Mouse (Mus musculus) lung, postnatal 4 days (tissue): Measurements from ENCODE around the gene Dnah1.

Experiments
- DNase-seq, 2 experiments: peaks; one replicate each; pipeline ENCODE4 v3.0.0; 2021

The Dnah1 gene

DNA sequence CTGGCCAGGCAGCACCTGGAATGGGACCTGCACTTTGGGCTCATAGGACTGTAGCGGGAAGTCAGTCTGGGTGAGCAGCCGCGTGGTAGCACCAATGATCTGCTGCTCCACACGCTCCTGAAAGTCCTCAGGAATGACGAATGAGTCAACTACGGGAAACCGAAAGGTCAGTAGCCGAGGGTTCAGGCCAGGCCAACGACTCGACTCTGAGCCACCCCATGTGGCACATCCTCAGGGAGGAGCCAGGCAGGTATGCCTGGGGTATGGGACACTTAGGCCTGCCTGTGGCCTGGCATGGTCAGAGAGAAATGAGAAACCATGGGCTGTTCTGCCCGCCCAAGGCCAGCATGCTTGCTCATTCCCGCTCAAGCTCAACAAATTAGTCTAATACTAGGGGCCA lies 7.1 kb downstream of the Dnah1 start:
- no peak for DNase-seq

- no peak for DNase-seq
Measured at GRCm38 (mm10) chr14:31313192-31313591, 10.5 kb downstream of the Dnah1 start.

GRCm38 (mm10) chr14:31285728-31286127 lies 38.0 kb downstream of the Dnah1 start:
- DNase-seq, result no peak

- peak; percentile 65 to 82 for DNase-seq
Measured at GRCm38 (mm10) chr14:31272164-31272563, 51.5 kb downstream of the Dnah1 start.

- DNase-seq, result no peak
Measured at GRCm38 (mm10) chr14:31271121-31271520, 52.6 kb downstream of the Dnah1 start.

DNA sequence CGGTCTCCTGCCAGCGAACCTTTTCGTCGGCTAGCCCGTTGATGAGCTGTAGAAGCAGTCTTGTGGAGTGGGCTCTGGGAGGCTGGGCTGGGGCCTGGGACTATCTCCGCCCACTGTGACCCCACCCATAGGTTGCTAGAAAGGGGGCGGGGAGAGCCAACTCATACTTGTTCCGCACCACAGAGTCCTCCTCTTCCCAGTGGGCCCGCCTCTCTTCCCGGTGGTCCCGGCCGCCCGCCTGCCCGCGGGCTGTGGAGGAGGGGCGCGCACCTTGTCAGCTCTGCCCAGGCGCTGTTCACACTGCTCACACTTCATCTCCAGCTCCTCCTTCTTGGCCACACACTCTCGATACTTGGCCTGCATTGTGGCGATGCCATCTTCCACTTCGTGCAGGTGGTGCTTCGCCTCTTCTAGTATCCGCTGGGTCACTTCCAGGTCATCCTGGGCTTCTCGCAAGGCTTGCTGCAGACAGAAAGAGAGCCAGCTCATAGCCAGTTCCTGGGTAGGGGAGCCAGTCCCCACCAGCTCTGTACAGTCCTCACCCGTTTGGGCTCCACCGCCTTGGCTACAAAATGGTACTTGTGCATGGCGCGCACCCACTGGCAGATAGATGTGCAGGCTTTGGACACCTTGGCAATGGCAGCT lies 54.1 kb downstream of the Dnah1 start:
- DNase-seq, result peak; percentile 60 to 76

DNA sequence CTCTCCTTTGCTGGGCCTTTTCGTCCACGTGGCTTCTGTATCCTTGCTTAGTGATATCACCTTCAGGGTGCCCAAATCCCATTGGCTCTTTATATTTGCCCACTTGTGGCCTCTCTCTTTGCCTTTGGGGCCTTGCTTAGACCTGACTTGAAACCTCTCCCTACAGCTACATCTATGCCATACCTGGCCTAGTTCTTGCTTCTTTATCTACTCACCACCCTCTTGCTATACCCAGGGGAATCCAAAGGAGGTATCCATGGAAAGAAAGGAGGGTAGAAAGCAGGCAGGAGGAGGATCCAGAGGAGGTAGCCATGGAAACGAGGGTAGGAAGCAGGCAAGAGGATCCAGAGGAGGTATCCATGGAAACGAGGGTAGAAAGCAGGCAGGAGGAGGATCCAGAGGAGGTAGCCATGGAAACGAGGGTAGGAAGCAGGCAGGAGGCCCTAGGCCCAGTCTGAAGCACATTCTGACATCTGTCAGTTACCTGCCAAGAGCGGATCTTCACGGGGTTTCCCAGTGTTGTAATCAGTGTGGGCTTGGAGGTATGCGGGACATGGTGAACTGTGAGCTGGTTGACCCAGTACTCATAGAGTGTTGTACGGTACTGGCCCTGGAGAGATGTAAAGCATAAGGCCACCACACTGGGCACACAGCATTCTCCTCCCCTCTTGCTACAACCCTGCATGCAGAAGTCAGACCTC lies 55.2 kb downstream of the Dnah1 start:
- no peak for DNase-seq

- no peak for DNase-seq
Measured at GRCm38 (mm10) chr14:31267649-31268048, 56.0 kb downstream of the Dnah1 start.

DNA sequence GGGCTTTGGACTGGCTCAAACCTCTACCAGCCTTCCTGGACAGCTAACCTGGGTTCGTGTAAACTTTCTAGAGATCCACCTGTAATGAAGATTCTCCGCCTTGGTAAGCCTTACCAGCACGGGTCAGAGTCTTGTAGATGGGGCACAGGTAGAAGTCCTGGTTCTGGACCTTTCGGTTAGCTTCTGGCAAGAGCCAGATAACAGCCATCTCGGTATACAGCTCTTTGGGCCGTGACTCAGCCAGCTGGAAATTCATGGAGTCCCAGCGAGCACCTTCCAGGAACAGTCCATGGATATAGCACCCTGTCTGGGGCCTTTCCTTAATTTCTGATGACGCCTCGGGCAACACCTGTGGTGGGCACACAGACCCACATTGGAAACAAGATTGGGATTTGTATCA lies 62.8 kb downstream of the Dnah1 start:
- DNase-seq, result no peak

DNA sequence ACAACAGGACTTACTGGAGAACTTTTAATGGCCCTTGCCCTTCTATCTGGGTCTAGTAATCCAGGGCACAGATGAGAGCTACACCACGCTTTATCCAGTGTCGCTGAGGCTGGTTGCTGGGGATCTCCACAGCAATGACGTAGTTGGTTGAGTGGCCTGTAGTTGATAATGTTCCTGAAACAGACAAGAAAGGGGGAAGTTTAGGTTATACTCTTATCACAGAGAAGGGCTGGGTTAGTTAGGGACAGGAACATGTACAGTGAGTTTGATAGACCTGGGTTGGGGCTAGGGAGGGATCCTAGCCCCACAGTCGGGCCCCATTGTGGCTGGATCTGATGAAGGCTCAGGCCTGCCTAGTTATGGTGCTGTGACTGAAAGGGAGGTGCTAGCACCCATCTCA lies 63.3 kb downstream of the Dnah1 start:
- no peak for DNase-seq

DNA sequence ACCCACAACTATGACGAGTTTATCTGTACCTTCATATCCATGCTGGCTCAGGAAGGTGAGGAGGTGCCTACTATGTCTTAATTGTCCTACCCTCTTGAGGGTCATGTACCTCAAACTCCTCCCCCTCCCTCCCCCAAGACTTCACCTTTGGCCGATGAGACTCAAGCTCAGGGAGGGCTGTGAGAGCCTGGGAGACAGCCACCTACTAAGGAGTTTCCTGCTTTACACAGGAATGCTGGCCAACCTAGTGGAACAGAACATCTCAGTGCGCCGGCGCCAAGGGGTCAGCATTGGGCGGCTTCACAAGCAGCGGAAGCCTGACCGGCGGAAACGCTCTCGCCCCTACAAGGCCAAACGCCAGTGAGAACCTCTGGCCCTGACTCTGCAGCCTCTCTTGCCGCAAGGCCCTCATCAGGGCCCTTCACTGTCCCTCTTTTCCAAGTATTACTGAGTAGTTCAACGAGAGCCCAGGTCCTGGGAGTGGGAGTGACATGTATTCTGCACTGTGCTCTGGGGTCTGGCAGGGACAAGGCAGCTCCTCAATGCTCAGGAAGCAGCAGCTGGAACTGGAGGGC lies 65.1 kb downstream of the Dnah1 start:
- no peak for DNase-seq

- DNase-seq, result peak in 1 of 2 experiments; percentile 8
Measured at GRCm38 (mm10) chr14:31252091-31252490, 71.6 kb downstream of the Dnah1 start.

DNA sequence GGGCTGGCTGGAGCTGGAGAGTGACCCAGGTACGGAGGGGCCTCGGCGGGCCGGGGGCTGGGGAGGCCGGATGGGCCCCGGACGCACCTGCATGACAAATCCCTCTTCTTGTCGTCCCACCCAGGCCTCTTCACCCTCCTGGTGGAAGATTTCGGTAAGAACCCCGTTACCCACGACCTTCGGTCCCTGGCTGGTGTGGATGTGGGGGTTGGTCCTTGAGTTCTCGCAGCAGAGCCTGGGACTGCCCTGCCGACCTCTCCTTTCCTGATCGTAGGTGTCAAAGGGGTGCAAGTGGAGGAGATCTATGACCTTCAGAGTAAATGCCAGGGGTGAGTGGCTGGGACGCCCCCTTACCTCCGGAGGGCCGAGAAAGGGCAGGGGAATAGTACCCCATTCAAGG lies 72.1 kb downstream of the Dnah1 start:
- DNase-seq, result no peak

GRCm38 (mm10) chr14:31251084-31251604 lies 72.6 kb downstream of the Dnah1 start, which contains the start of the genes Phf7 and Bap1:
TSS of gene Phf7 (minus strand) at chr14:31251317.
TSS of gene Bap1 (plus strand) at chr14:31251450.
- peak; percentile 97 for DNase-seq

DNA sequence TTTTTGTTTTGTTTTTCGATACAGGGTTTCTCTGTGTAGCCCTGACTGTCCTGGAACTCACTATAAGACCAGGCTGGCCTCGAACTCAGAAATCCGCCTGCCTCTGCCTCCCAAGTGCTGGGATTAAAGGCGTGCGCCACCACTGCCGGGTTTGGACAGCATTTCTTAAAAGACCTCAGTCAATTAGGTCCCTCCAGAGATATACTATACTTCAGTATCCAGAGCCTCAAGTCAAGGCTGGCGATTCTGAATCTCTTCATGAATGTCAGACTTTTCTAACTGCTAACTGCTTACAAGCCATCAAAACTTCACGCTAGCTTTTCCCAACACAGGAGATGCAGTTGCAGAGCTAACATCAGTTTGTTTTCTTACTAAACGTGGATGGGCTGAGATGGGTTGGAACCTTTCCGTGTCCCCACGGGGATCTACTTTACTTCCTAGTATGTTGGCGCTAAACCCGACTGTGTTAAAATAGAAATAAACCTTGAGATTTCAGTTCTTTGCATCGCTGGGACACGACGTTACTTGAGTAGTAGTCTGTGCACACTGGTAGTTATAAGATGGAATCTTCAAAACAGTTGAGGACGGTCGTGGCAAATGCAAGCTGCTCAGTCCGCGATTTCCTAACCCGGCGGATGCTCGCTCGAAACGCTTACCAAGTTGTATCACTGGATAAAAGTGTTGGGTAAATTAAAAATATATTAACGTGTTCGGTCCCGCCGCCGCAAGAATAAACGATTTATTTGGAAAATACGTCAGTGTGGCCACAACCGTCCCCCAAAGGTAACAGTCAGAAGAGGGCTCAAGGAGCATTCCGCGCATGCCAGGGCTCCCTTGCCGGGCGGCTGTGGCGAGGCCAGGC lies 73.2 kb downstream of the Dnah1 start:
- DNase-seq, result peak in 1 of 2 experiments; percentile 13

- no peak for DNase-seq
Measured at GRCm38 (mm10) chr14:31248396-31248795, 75.3 kb downstream of the Dnah1 start.

DNA sequence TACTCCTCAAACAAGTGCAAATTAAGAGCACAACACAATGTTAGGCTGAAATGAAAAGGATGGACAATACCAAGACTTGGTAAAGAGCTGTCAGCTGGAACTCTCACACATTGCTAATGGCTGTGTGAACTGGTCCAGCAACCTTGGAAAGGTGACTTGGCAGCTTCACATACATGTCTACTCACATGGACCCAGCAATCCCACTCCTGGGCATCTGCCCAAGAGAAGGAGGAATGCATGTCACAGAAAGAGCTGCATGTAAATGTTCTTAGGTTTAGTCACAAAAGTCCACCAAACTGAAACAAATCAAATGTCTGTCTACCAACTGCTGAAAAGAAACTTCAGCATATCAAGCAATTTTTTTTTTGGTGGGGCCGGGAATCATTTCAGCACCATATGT lies 77.8 kb downstream of the Dnah1 start:
- peak in 1 of 2 experiments; percentile 8 for DNase-seq

GRCm38 (mm10) chr14:31244777-31245176 lies 78.9 kb downstream of the Dnah1 start:
- DNase-seq, result no peak

- DNase-seq, result peak in 1 of 2 experiments; percentile 13
Measured at GRCm38 (mm10) chr14:31240528-31240927, 83.2 kb downstream of the Dnah1 start.

DNA sequence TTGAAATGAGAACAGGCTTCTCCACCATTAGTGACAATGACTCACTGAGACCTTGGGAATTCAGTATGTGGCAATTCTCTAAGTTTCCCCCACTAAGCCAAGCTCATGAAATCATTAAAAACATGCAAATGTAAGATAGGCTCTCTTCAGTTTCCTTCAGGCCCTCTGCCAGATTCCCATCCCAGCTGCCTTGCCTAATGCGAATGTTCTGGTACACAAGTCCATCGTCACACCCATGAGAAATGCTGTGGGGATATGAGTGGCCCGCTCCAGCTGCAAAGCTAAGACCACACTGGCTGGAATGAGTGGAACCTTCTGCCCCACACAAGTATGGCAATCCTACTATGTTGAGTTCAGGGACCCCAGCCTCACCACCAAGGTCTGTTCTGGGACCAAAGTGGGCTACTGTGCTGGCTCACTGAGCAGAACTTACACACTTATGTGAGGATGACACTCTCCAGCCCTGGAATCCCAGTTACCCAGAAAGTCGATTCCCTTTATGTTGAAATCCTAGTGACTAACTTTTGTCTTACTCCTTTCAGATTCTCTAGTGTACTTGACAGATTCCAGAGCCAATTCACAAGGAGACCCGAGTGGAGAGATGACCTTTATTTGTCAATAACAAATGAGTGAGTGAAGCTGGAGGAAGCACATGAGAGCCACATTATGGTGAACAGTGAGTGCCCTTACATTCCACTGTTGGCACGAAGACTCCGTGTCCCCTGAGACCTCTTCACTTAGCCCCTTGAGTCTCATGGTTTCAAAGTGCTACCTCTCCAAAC lies 86.4 kb downstream of the Dnah1 start:
- DNase-seq, result peak; percentile 66 to 83

GRCm38 (mm10) chr14:31233996-31234591 lies 89.6 kb downstream of the Dnah1 start:
- DNase-seq, result peak; percentile 68 to 89
